Mouse (Mus musculus) liver, adult 2 months (tissue): Measurements from ENCODE around the gene Ralgps1. TPM values are rescaled to one million over a fixed set of nuclear protein-coding genes. Genes with fewer than 3 reads are reported as not detected.

Experiments used
- DNase-seq: peaks from one replicate; pipeline ENCODE4 v3.0.0-alpha.2; 2011; ENCODE audit warnings: low read depth, low spot score; ENCODE audit errors: extremely low read depth
- H3K27ac ChIP-seq: fragments of 200-500 bp; replicated peaks from 2 replicates; pipeline ENCODE4 v1.5.1; 2012; ENCODE audit warnings: low read depth, mild to moderate bottlenecking, control low read depth, inconsistent platforms, low read length; ENCODE audit not compliant: insufficient read depth
- H3K27me3 ChIP-seq: fragments of 200-500 bp; 2 replicates; pipeline ENCODE4 v1.6.1; 2012; ENCODE audit warnings: mild to moderate bottlenecking, moderate library complexity, low read length, inconsistent platforms; ENCODE audit not compliant: control insufficient read depth, insufficient read depth
- H3K36me3 ChIP-seq: fragments of 200-500 bp; 2 replicates; pipeline ENCODE4 v1.6.1; 2012; ENCODE audit warnings: low read length, inconsistent platforms; ENCODE audit not compliant: control insufficient read depth, insufficient read depth
- H3K4me1 ChIP-seq: fragments of 200-500 bp; 2 replicates; pipeline ENCODE4 v1.6.1; 2011; ENCODE audit warnings: low read length; ENCODE audit not compliant: control insufficient read depth, insufficient read depth
- H3K4me3 ChIP-seq: fragments of 200-500 bp; 2 replicates; pipeline ENCODE4 v1.5.1; 2011; ENCODE audit warnings: low read depth, mild to moderate bottlenecking, control low read depth, low read length, moderate library complexity; ENCODE audit not compliant: insufficient read depth
- H3K79me2 ChIP-seq: fragments of 200-500 bp; 2 replicates; pipeline ENCODE4 v1.6.1; 2012; ENCODE audit warnings: inconsistent platforms, mild to moderate bottlenecking, low read length, moderate library complexity; ENCODE audit not compliant: control insufficient read depth, insufficient read depth
- H3K9ac ChIP-seq: fragments of 200-500 bp; 2 replicates; pipeline ENCODE4 v1.6.1; 2012; ENCODE audit warnings: low read depth, mild to moderate bottlenecking, control low read depth, inconsistent platforms, low read length
- CTCF ChIP-seq: fragments of 200-500 bp; IDR thresholded peaks from 2 replicates; pipeline ENCODE4 v1.5.1; 2011; ENCODE audit warnings: low read depth, low read length, control low read depth
- POLR2A ChIP-seq: fragments of 200-500 bp; IDR thresholded peaks from 2 replicates; pipeline ENCODE4 v1.6.1; 2011; ENCODE audit warnings: low read length, control low read depth; ENCODE audit not compliant: insufficient read depth; ENCODE audit errors: extremely low read depth
- WGBS: fragments of 180-500 bp; shearing (Covaris S2); methylation state at CpG from one replicate; pipeline ENCODE4 v1.1.7; 2018; 5-methylcytosine and 5-hydroxymethylcytosine counted together
- polyA plus RNA-seq: library from polyadenylated mRNA; depleted of rRNA; stranded (reverse); fragments of >200 nt; gene quantifications from 2 replicates; pipeline ENCODE4 v1.2.3, GENCODE M21; 2012
- total RNA-seq: library from RNA; depleted of rRNA; stranded (reverse); fragments of >200 nt; gene quantifications from 2 replicates; pipeline ENCODE4 v1.2.3, GENCODE M21; 2014

Ralgps1 gene
- total and polyA plus RNA-seq, 2 experiments = 2.6 to 3.3 TPM

GRCm38 (mm10) chr2:33200368-33201068 is 170.8 kb downstream of the Ralgps1 start:
- TF ChIP-seq POLR2A (no peak), CTCF (no peak)

GRCm38 (mm10) chr2:33189976-33190375 is 181.3 kb downstream of the Ralgps1 start:
- no peak for TF ChIP-seq POLR2A
- no peak for TF ChIP-seq CTCF
- no peaks in the 10 kb centered on the region for H3K27me3 ChIP-seq
- no peak overlapping the region for H3K9ac ChIP-seq
- no peak overlapping the region for H3K27ac ChIP-seq
- no peaks in the 10 kb centered on the region for H3K36me3 ChIP-seq
- no peak overlapping the region for H3K4me3 ChIP-seq
- no peak for DNase-seq
- no peaks in the 10 kb centered on the region for H3K4me1 ChIP-seq
- H3K79me2 ChIP-seq = no peaks in the 10 kb centered on the region
- WGBS = 94% methylated on average over 3 of the region's 3 CpGs

More at GRCm38 (mm10) chr2:33200368-33201068, 170.8 kb downstream of the Ralgps1 start:
- no peak overlapping the region for H3K9ac ChIP-seq
- 49% methylated on average over 14 of the region's 14 CpGs for WGBS
- H3K36me3 ChIP-seq = no peaks in the 10 kb centered on the region
- no peaks in the 10 kb centered on the region for H3K79me2 ChIP-seq
- peak; percentile 68 for DNase-seq
- H3K27ac ChIP-seq = no peak overlapping the region
- H3K4me3 ChIP-seq = no peak overlapping the region
- H3K4me1 ChIP-seq = peaks cover 7% of the 10 kb centered on the region
- no peaks in the 10 kb centered on the region for H3K27me3 ChIP-seq

GRCm38 (mm10) chr2:33188925-33189670 is 182.2 kb downstream of the Ralgps1 start:
- TF ChIP-seq CTCF (no peak), POLR2A (no peak)
- H3K27me3 ChIP-seq = no peaks in the 10 kb centered on the region
- no peaks in the 10 kb centered on the region for H3K4me1 ChIP-seq
- H3K4me3 ChIP-seq = no peak overlapping the region
- H3K36me3 ChIP-seq = no peaks in the 10 kb centered on the region
- H3K9ac ChIP-seq = no peak overlapping the region
- no peak for DNase-seq
- WGBS = 89% methylated on average over 6 of the region's 6 CpGs
- H3K79me2 ChIP-seq = no peaks in the 10 kb centered on the region
- H3K27ac ChIP-seq = no peak overlapping the region

- no peaks in the 10 kb centered on the region for H3K4me1 ChIP-seq
- no peaks in the 10 kb centered on the region for H3K36me3 ChIP-seq
- H3K79me2 ChIP-seq = no peaks in the 10 kb centered on the region
- DNase-seq = no peak
- H3K27me3 ChIP-seq = no peaks in the 10 kb centered on the region
- no peak overlapping the region for H3K27ac ChIP-seq
- H3K4me3 ChIP-seq = no peak overlapping the region
- no peak overlapping the region for H3K9ac ChIP-seq
- TF ChIP-seq POLR2A (no peak), CTCF (no peak)
- WGBS = 80% methylated on average over 2 of the region's 2 CpGs
Measured at GRCm38 (mm10) chr2:33187874-33188273, 183.4 kb downstream of the Ralgps1 start.

- Histone ChIP-seq H3K4me1 (no peaks in the 10 kb centered on the region), H3K27ac (no peak overlapping the region), H3K36me3 (no peaks in the 10 kb centered on the region), H3K79me2 (no peaks in the 10 kb centered on the region), H3K9ac (no peak overlapping the region), H3K4me3 (no peak overlapping the region), H3K27me3 (no peaks in the 10 kb centered on the region)
- TF ChIP-seq CTCF = no peak
- no peak for TF ChIP-seq POLR2A
- no peak for DNase-seq
- WGBS = 84% methylated on average over 7 of the region's 7 CpGs
Measured at GRCm38 (mm10) chr2:33186505-33186904, 184.8 kb downstream of the Ralgps1 start.

- Histone ChIP-seq H3K27ac (no peak overlapping the region), H3K79me2 (no peaks in the 10 kb centered on the region), H3K4me3 (no peak overlapping the region), H3K9ac (no peak overlapping the region), H3K27me3 (no peaks in the 10 kb centered on the region), H3K4me1 (no peaks in the 10 kb centered on the region), H3K36me3 (no peaks in the 10 kb centered on the region)
- TF ChIP-seq POLR2A (no peak), CTCF (peak; percentile 78)
- DNase-seq = no peak
- 75% methylated on average over 7 of the region's 7 CpGs for whole genome bisulfite sequencing
Measured at GRCm38 (mm10) chr2:33185258-33185657, 186.0 kb downstream of the Ralgps1 start.
